Mouse (Mus musculus): ENCODE measurements around the gene Rin2.

The Rin2 gene

GRCm38 (mm10) chr2:145675142-145675755 is at the start of gene Rin2:
TSS of gene Rin2 (plus strand) at chr2:145675215.
- peak; percentile 32 for DNase-seq

- DNase-seq, result no peak
Measured at GRCm38 (mm10) chr2:145631123-145631798, 43.8 kb upstream of the Rin2 start.

DNA sequence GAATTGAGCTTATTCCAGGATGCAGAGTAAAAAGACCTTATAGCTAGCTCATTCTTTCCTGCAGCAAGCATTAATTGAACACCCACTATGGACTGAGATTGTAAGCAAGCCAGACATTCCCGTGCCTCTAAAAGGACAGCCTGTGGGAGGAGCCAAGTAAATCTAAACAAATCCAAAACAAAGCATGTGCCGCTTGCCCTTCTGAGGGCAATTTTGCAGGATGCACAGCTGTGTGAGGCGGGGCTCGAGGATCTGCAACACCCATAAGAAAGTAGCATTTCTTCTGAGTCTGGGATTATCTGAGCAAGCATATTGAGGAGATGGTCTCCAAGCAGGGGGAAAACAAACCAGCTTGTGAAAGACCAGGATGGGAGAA is 43.2 kb upstream of the Rin2 start:
- DNase-seq, result no peak

- peak; percentile 19 for DNase-seq
Measured at GRCm38 (mm10) chr2:145633811-145634210, 41.2 kb upstream of the Rin2 start.

DNA sequence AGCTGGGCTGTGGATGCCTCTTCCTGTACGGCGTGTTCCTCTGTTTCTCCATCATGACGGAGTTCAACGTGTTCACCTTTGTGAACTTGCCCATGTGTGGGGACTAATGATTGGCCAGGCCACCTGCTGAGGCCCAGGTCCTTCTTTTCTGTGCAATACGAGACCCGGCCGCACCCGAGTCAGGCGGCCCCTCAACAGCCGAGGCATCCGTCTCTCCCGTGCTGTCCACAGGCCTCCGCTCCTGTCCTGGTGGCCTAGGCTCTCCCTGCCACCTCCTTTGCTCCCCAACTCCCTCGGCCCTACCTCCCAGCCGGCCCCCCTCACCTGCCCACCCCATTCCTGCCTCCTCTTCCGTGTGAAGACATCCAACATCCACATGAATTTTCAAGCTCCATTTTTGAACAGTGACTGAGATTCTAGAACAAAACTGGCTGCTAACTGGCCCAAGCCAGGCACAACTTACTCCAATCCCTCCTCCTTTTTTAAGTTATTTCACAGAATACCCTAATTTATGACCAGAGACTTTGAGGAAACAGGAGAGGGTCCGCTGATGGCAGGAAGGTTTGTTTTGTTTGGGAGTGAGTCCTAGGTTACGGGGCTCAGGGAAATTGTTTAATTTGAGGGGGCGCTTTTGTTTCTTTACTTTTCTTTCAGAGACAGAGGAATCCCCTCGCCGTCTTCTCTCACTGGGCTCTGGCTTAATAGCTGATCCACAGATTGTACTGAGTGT is 34.6 kb upstream of the Rin2 start:
- DNase-seq, result no peak

DNA sequence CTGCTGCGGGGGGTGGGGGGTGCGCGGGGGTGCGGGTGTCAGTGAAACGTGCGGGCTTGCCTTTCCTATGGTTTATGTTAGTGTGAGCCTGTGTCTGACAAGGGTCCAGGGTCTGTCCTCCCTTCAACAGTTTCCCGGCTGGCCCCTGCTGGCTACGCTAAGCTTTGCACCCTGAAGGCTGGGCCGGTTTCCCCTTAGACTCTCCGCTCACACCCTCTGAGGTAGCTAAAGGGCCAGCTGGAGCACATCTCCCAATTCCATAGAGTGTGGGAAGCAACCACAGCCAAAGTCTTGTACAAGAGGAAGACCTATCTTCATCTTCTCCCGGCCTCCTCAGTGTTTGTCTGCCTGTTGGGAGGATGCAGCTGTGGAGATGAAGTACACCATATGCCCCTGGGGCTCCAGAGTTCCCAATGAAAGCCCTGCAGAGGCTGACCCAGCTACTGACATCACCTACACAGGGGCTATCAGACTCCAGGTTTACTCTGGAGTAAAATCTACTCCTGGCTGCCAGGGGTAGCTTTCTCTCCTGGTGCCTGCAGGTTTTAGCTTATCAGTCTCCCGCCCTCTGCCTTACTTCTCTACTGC is 19.5 kb upstream of the Rin2 start:
- no peak for DNase-seq

- no peak for DNase-seq
Measured at GRCm38 (mm10) chr2:145656121-145656520, 18.9 kb upstream of the Rin2 start.

DNA sequence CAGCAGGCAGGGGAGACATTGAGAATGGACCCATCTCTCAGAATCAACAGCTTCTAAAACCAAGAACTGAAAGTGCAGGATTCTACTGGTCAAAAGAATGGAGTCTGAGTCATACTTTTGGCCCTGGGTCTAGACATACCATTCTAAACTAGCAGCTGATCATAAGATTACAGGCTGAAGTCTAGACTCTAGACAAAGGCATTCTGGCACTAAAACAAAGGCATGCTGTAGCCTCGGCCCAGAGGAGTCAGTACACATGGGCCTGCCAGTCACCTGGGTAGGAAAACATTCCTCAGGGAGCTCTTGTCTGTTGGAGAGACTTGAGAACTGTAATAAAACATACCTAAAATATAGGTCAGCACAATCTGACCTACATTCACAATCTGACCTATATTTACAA is 18.3 kb upstream of the Rin2 start:
- no peak for DNase-seq

DNA sequence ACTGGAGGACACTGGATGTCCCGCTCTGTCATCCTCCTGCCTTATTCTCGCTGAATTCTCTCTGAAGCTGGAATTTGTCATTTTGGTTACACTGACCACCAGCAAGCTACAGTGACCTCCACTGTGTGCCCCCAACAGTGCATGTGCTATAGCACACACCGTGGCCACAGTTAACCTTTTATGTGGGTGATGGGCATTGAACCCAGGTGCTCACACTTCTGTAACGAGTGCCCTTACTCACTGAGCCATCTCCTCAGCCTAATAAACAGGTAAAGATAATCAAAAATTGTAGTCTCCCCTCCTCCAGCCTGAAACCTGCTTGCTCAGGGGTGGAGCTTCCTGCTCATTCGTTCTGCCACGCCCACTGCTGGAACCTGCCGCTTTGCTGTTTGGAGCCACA is 13.8 kb upstream of the Rin2 start:
- no peak for DNase-seq

DNA sequence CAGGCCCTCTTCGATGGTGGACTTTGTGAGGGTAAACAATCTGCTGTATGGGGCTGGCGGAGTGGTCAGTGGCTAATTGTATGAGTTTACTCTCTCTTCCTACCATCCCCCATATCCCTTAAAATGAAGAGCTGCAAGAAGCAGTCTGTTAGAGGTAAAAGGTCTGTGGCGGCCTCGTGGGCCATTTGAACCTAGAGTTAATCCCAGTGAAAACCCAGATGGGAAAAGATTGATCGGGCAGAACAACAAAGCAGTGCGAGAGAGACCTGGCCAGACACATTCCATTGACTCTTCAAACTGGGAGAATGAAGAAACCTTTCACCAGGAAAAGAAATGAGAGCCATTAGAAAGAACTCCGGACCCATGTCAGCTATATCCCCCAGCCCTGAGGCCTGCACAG is 11.1 kb upstream of the Rin2 start:
- no peak for DNase-seq

GRCm38 (mm10) chr2:145664311-145664710 is 10.7 kb upstream of the Rin2 start:
- no peak for DNase-seq

DNA sequence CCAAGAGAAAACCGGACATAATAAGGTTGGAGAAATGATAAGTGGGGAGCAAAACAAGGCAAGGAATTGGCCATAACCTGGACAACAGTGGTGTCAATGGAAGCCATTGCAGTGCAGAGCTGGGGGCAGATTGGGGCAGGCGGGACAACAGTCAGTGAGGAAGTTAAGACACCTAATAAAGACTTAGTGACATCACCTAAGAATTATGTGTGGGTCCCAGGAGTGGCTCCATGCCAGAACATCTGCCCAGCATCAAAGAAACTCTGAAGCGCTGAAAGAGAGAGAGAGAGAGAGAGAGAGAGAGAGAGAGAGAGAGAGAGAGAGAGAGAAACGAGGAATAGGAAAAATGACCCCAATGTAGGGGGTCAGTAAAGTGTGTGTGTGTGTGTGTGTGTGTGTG is 6.9 kb upstream of the Rin2 start:
- no peak for DNase-seq

- DNase-seq, result no peak
Measured at GRCm38 (mm10) chr2:145670131-145670530, 4.9 kb upstream of the Rin2 start.

- DNase-seq, result no peak
Measured at GRCm38 (mm10) chr2:145674496-145675141, 396 bp upstream of the Rin2 start.

DNA sequence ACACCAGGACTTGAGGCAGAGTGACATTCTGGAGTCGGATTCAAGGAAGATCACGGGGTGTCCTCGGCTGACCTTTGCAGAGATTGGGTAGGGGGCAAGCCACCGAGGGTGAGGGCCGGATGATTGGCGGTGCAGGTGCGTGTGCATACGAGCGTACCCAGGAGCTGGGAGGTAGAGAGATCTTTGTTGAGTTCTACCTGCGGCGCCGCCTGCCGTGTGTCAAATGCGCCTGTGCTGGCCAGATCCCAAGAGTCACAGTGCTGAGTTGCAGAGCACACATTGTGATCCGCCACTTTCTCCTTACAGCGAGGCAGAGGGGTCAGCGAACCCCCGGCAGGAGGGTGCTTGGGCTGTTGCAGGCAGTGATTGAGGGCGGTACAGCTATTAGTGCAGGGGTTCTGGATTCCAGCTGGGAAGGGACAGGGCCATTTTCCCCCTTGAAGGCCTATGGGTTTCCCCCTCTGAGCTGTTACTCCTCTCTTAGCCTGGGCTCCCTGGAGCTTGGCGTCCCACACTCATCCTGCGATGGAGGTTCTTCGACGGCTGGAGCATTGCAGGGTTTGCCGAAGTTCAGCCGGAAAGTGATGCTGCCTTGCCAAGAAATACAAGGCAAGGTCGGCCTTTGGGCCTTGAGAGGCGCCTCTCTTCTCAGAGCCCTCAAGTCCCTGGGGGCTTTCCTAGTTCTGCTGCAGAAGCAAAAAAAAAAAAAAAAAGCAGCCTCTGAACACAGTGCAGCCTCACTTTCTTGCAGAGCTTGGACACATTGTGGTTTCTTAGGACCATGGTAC is 935 bp downstream of the Rin2 start:
- DNase-seq, result peak; percentile 32

GRCm38 (mm10) chr2:145676544-145676925 is 1.5 kb downstream of the Rin2 start:
- DNase-seq, result no peak

DNA sequence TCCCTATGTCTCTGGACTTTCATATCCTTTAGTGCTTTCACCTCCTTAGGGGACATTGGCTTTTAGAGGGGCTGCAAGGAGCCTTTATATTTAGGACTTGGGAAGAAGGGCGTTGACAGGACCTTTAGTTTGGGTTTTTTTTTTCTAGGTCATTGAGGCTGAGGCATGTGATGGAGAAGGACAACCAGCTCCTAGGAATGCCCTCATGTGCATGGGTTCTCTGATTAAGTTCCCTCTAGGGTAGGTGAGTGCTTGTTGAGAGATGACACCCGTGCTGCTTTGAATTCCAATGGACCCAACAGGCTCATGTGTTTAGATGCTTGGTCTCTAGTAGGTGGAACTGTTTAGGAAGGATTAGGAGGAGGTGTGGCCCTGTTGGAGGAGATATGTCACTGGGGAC is 1.9 kb downstream of the Rin2 start:
- no peak for DNase-seq

GRCm38 (mm10) chr2:145680141-145680540 is 5.1 kb downstream of the Rin2 start:
- no peak for DNase-seq

- DNase-seq, result no peak
Measured at GRCm38 (mm10) chr2:145680762-145681161, 5.7 kb downstream of the Rin2 start.

GRCm38 (mm10) chr2:145681626-145682025 is 6.6 kb downstream of the Rin2 start:
- DNase-seq, result no peak

- no peak for DNase-seq
Measured at GRCm38 (mm10) chr2:145682924-145683323, 7.9 kb downstream of the Rin2 start.

DNA sequence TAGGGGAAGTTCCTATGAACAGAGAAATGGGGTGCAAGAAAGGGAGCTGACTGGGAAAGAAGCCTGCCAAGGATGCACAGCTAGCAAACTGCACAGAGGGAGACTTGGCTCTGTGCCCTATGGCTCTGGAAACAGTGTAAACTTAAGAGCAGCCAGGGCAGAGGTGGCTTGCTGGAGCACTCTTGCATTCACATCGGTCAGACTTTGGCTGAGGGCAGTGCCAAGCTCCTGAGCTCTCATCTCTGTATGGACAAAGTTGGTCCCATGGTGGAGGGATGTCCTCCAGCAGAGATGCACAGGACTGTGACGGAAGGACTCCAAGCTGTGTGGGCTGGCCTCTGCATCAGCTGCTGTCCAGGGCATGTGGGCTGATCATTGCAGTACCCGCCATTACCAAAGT is 8.5 kb downstream of the Rin2 start:
- DNase-seq, result peak; percentile 27

DNA sequence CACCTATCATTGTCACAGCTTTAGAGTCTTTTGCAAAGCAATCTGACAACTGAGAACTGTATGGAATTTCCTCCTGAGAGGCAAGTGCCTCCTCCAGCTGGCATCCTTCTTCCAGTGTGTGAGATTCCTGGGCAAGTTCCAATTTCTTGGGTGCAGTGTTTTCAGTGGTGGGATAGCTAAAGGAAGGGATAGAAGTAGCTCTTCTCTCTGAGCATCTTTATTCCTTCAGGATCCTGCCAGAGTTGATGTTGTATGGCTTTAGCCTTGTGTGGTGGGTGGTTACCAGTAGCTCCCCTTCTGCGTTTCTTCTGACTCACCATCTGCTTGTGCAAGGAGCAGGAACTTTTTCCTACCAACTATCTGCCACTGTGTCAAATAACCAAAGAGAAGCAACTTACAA is 9.1 kb downstream of the Rin2 start:
- no peak for DNase-seq
